Mouse (Mus musculus) brain, embryonic 14.5 days (tissue): ENCODE results near the gene Serhl. TPM values are rescaled to one million over a fixed set of nuclear protein-coding genes. Genes with fewer than 3 reads are reported as not detected.
"Not testable (repeated sequence)": the region's sequence is repeated elsewhere in the genome, so short reads cannot be mapped to it uniquely, and the experiment has no call there.

Source experiments
- DNase-seq: peaks from one replicate; pipeline ENCODE4 v3.0.0-alpha.2; 2011; ENCODE audit warnings: low read depth
- CTCF ChIP-seq: fragments of 200-500 bp; IDR thresholded peaks from 2 replicates; pipeline ENCODE4 v1.5.1; 2012; ENCODE audit warnings: inconsistent platforms, mild to moderate bottlenecking, moderate library complexity, borderline replicate concordance; ENCODE audit not compliant: insufficient read depth, insufficient read length; ENCODE audit errors: extremely low read depth
- POLR2A ChIP-seq: fragments of 200-500 bp; IDR thresholded peaks from 2 replicates; pipeline ENCODE4 v1.6.1; 2012; ENCODE audit warnings: mild to moderate bottlenecking, inconsistent platforms, borderline replicate concordance; ENCODE audit not compliant: poor library complexity, insufficient read depth, insufficient read length, severe bottlenecking; ENCODE audit errors: extremely low read depth
- polyA plus RNA-seq: library from polyadenylated mRNA; depleted of rRNA; stranded (reverse); fragments of >200 nt; gene quantifications from 2 replicates; pipeline ENCODE4 v1.2.3, GENCODE M21; 2012; rRNA removed

Serhl gene
- 7.6 and 15.0 TPM in 2 replicates for polyA plus RNA-seq

- no peak for DNase-seq
- TF ChIP-seq POLR2A, result no peak
- no peak for TF ChIP-seq CTCF
Observed at GRCm38 (mm10) chr15:83089429-83089605, at the start of gene Serhl. Gene Serhl, plus strand, starts transcription at chr15:83089506.

GRCm38 (mm10) chr15:83040156-83040555 is 49.1 kb upstream of the Serhl start:
- peak; percentile 55 for DNase-seq
- TF ChIP-seq POLR2A (no peak), CTCF (no peak)

- DNase-seq, result peak; percentile 91
- TF ChIP-seq CTCF (no peak), POLR2A (no peak)
Observed at GRCm38 (mm10) chr15:83042655-83043361, 46.5 kb upstream of the Serhl start.

GRCm38 (mm10) chr15:83043362-83043708 is 46.0 kb upstream of the Serhl start:
- no peak for DNase-seq
- TF ChIP-seq POLR2A (no peak), CTCF (no peak)

GRCm38 (mm10) chr15:83045565-83045964 is 43.7 kb upstream of the Serhl start:
- DNase-seq, result not testable (repeated sequence)

GRCm38 (mm10) chr15:83046308-83046707 is 43.0 kb upstream of the Serhl start:
- DNase-seq, result no peak
- no peak for TF ChIP-seq POLR2A
- TF ChIP-seq CTCF, result peak; percentile 40; the same call in 1 of the 2 replicates

- TF ChIP-seq POLR2A (no peak), CTCF (no peak)
- DNase-seq, result no peak
Observed at GRCm38 (mm10) chr15:83046730-83047129, 42.6 kb upstream of the Serhl start.

GRCm38 (mm10) chr15:83052341-83053104 is 36.8 kb upstream of the Serhl start:
- no peak for TF ChIP-seq CTCF
- TF ChIP-seq POLR2A, result no peak
- DNase-seq, result no peak

- DNase-seq, result peak; percentile 71
- TF ChIP-seq CTCF (no peak), POLR2A (no peak)
Observed at GRCm38 (mm10) chr15:83053261-83053660, 36.0 kb upstream of the Serhl start.

- DNase-seq, result peak; percentile 51
Observed at GRCm38 (mm10) chr15:83055569-83055968, 33.7 kb upstream of the Serhl start.

GRCm38 (mm10) chr15:83056378-83057083 is 32.8 kb upstream of the Serhl start:
- TF ChIP-seq POLR2A (peak; percentile 8; the same call in 1 of the 2 replicates), CTCF (no peak)
- peak; percentile 87 for DNase-seq

More at GRCm38 (mm10) chr15:83055569-83055968, 33.7 kb upstream of the Serhl start:
- TF ChIP-seq CTCF (no peak), POLR2A (no peak)
